Mouse (Mus musculus) hindbrain, embryonic 10.5 days (tissue): Measurements from ENCODE around the gene Gm15091. TPM values are rescaled to one million over a fixed set of nuclear protein-coding genes. Genes with fewer than 3 reads are reported as not detected.
"Not testable (repeated sequence)": the region's sequence is repeated elsewhere in the genome, so short reads cannot be mapped to it uniquely, and the experiment has no call there.

ENCODE experiments used
- DNase-seq: peaks from one replicate; pipeline ENCODE4 v3.0.0-alpha.2; 2017; ENCODE audit warnings: low spot score
- H3K27ac ChIP-seq: fragments of 300-500 bp; sonication (generic); 2 replicates; pipeline ENCODE4 v1.5.1; 2016; ENCODE audit warnings: mild to moderate bottlenecking, moderate library complexity
- H3K27me3 ChIP-seq: fragments of 300-500 bp; sonication (generic); 2 replicates; pipeline ENCODE4 v1.6.1; 2016; ENCODE audit warnings: mild to moderate bottlenecking; ENCODE audit not compliant: poor library complexity, insufficient read depth, severe bottlenecking
- H3K36me3 ChIP-seq: fragments of 300-500 bp; sonication (generic); 2 replicates; pipeline ENCODE4 v1.6.1; 2016; ENCODE audit warnings: mild to moderate bottlenecking, moderate library complexity
- H3K4me1 ChIP-seq: fragments of 300-500 bp; sonication (generic); replicated peaks from 2 replicates; pipeline ENCODE4 v1.6.1; 2016; ENCODE audit warnings: mild to moderate bottlenecking
- H3K4me3 ChIP-seq: fragments of 300-500 bp; sonication (generic); 2 replicates; pipeline ENCODE4 v1.5.1; 2016; ENCODE audit warnings: mild to moderate bottlenecking, moderate library complexity
- H3K9me3 ChIP-seq: fragments of 300-500 bp; sonication (generic); 2 replicates; pipeline ENCODE4 v1.6.1; 2016; ENCODE audit warnings: mild to moderate bottlenecking, moderate library complexity
- WGBS: fragments of 180-500 bp; shearing (Covaris S2); methylation state at CpG from one replicate; pipeline ENCODE4 v1.1.7; 2016; 5-methylcytosine and 5-hydroxymethylcytosine counted together
- polyA plus RNA-seq: library from polyadenylated mRNA; unstranded; fragments of >200 nt; fragmentation: Nextera tagmentation; extraction: Ambion mirVana; gene quantifications from 2 replicates; pipeline ENCODE4 v1.2.1, GENCODE M21; 2016

Gene Gm15091
- polyA plus RNA-seq: not detected in 2 replicates

GRCm38 (mm10) chrX:149941355-149941754, at the start of gene Gm15091:
TSS of gene Gm15091 (plus strand) at chrX:149941655.
- not testable (repeated sequence) for H3K36me3 ChIP-seq, DNase-seq, H3K27ac ChIP-seq, H3K4me1 ChIP-seq, H3K4me3 ChIP-seq, H3K9me3 ChIP-seq, H3K27me3 ChIP-seq
- 90% methylated on average over 5 of the region's 6 CpGs for WGBS

Other genes starting within 250 kb of the Gm15091 start
- gene Gm15097, start 157.2 kb upstream of the Gm15091 start, polyA plus RNA-seq: not detected in 2 replicates